Mouse (Mus musculus) liver, postnatal 0 days (tissue): ENCODE results near the gene Usp12. TPM values are rescaled to one million over a fixed set of nuclear protein-coding genes. Genes with fewer than 3 reads are reported as not detected.
"Not testable (repeated sequence)": the region's sequence is repeated elsewhere in the genome, so short reads cannot be mapped to it uniquely, and the experiment has no call there.

Experiments
- ATAC-seq: fragments of 200-750 bp; cut with Nextera tagmentation; 2 replicates; pipeline ENCODE4 v1.8.0; 2017; ENCODE audit warnings: mild to moderate bottlenecking, moderate library complexity
- DNase-seq: peaks from one replicate; pipeline ENCODE4 v3.0.0-alpha.2; 2016
- H3K27ac ChIP-seq: fragments of 300-500 bp; sonication (generic); 2 replicates; pipeline ENCODE4 v1.5.1; 2014; ENCODE audit warnings: antibody characterized with exemption, moderate library complexity, mild to moderate bottlenecking, low read depth
- H3K27me3 ChIP-seq: fragments of 300-500 bp; sonication (generic); 2 replicates; pipeline ENCODE4 v1.6.1; 2014; ENCODE audit warnings: low read length, control low read depth, mixed read lengths; ENCODE audit not compliant: insufficient read depth
- H3K36me3 ChIP-seq: fragments of 300-500 bp; sonication (generic); replicated peaks from 2 replicates; pipeline ENCODE4 v1.6.1; 2014; ENCODE audit warnings: mild to moderate bottlenecking, control low read depth, low read length, moderate library complexity, mixed read lengths; ENCODE audit not compliant: insufficient read depth
- H3K4me1 ChIP-seq: fragments of 300-500 bp; sonication (generic); 2 replicates; pipeline ENCODE4 v1.6.1; 2014; ENCODE audit warnings: antibody characterized with exemption, mild to moderate bottlenecking, control low read depth; ENCODE audit not compliant: insufficient read depth
- H3K4me2 ChIP-seq: fragments of 300-500 bp; sonication (generic); 2 replicates; pipeline ENCODE4 v1.6.1; 2014; ENCODE audit warnings: low read depth, mild to moderate bottlenecking, low read length, moderate library complexity, mixed read lengths
- H3K4me3 ChIP-seq: fragments of 300-500 bp; sonication (generic); 2 replicates; pipeline ENCODE4 v1.5.1; 2014; ENCODE audit warnings: low read depth, low read length
- H3K9ac ChIP-seq: fragments of 300-500 bp; sonication (generic); replicated peaks from 2 replicates; pipeline ENCODE4 v1.6.1; 2014; ENCODE audit warnings: mild to moderate bottlenecking, moderate library complexity
- H3K9me3 ChIP-seq: fragments of 300-500 bp; sonication (generic); 2 replicates; pipeline ENCODE4 v1.6.1; 2016; ENCODE audit warnings: mild to moderate bottlenecking, control low read depth, low read length, mixed read lengths
- CTCF ChIP-seq: sonication (generic); IDR thresholded peaks from 2 replicates; pipeline ENCODE4 v1.5.1; 2016; ENCODE audit warnings: antibody characterized with exemption, low read depth
- EP300 ChIP-seq: IDR thresholded peaks from 2 replicates; pipeline ENCODE4 v1.6.1; 2016; ENCODE audit warnings: antibody characterized with exemption, low read depth, mild to moderate bottlenecking
- WGBS: fragments of 180-500 bp; shearing (Covaris S2); extraction: QIAGEN DNeasy Blood & Tissue Kit; methylation state at CpG from one replicate; pipeline ENCODE4 v1.1.7; 2014; ENCODE audit not compliant: insufficient replicate concordance; 5-methylcytosine and 5-hydroxymethylcytosine counted together
- polyA plus RNA-seq: library from polyadenylated mRNA; unstranded; fragments of >200 nt; fragmentation: Nextera tagmentation; extraction: Ambion mirVana; gene quantifications from 2 replicates; pipeline ENCODE4 v1.2.1, GENCODE M21; 2015

The Usp12 gene
- polyA plus RNA-seq, 1 experiment from 2014 or later, result 6.8 TPM

DNA sequence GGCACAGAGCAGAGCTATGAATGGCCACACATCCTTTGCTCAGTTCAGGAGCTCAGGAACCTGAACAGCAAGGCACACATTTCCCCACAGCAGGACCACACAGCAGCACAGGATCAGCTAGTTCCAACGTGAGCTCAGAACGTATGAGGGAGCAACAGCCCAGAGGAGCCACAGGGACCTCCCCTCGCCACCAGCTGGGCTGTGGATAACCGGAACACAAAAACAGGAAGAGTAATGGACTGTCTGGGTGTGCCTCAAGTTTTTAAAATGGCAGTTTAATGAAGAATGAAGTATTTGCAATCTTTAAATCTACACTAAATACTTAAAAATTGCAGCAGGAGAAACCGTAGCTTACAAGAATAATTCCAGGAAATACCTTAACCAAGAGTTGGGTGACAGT lies 44.9 kb downstream of the Usp12 start:
- no peak overlapping the region for H3K4me3 ChIP-seq
- DNase-seq, result no peak
- H3K4me1 ChIP-seq, result no peaks in the 10 kb centered on the region
- H3K9me3 ChIP-seq, result no peaks in the 10 kb centered on the region
- H3K9ac ChIP-seq, result no peak overlapping the region
- no peaks in the 10 kb centered on the region for H3K27me3 ChIP-seq
- no peak for ATAC-seq
- WGBS, result 71% methylated on average over 5 of the region's 5 CpGs
- TF ChIP-seq CTCF, result no peak
- no peak for TF ChIP-seq EP300
- no peak overlapping the region for H3K4me2 ChIP-seq
- H3K36me3 ChIP-seq, result peaks cover 31% of the 10 kb centered on the region
- H3K27ac ChIP-seq, result no peak overlapping the region

DNA sequence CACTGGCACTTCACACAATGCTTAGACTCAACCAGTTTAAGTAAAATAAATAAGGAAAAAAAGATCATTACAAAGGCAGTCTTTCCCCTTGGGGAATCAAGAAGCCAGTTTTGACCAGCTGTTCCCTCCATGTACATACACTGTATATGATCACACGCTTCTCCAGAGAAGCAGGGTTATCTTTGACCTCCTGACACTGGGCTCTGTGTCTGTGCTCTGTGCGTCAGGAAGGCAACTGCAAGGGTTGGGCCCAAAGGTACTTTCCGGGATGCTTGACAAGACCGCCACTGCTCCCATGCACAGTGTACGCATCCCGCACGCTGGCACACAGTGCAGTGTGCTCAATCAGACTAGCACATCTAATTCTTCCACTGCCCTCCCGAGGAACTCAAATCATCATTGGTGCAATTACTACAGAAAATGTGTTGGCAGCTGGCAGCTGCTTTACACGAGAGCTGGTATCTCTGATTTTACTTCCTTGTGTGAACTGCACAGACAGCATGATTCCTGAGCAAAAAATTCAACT lies 57.8 kb downstream of the Usp12 start:
- ATAC-seq (no peak), DNase-seq (no peak)
- Histone ChIP-seq H3K4me2 (no peak overlapping the region), H3K9me3 (no peaks in the 10 kb centered on the region), H3K9ac (no peak overlapping the region), H3K4me1 (peaks cover 2% of the 10 kb centered on the region; the same call in 1 of the 2 replicates), H3K4me3 (no peak overlapping the region), H3K27me3 (no peaks in the 10 kb centered on the region), H3K36me3 (peaks cover 29% of the 10 kb centered on the region), H3K27ac (no peak overlapping the region)
- 83% methylated on average over 9 of the region's 9 CpGs for WGBS
- TF ChIP-seq CTCF (no peak), EP300 (no peak)

DNA sequence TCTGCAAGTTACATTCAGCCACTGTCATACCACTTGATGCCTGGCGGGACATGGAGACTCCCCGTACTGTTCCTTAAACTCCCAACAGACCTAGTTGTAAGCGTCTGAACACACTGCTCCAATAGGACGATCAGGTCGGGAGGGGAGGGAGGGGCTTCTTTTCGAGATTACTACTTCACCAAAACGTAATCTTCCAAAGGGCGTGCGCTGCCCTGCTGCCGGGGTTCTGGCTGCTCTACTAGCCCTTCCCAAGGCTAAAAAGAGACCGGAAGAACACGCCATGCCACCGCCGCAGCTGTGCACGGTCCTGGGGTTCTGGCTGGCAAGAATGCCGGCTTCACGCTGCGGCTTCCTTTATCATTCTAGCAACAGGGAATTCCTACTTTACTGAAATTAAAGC lies 58.5 kb downstream of the Usp12 start:
- ATAC-seq, result no peak

DNA sequence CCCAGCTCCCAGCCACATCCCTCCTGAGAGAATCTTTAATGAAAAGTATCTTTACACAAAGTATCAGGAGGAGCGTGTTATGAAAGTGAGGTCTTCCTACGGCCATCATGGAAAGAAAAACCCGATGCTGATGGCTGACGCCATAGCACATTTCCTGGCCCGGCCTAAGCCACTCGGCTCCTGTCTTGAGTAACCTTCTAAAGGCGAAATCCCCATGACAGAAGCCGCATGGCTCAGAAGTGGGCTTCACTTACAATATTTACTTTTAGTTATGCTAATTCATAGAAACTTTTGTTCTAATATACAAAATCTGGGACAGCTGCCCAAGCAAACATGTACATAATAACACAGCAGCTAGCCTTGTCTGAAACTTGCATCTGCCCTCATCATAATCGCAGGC lies 59.8 kb downstream of the Usp12 start:
- not testable (repeated sequence) for ATAC-seq, H3K4me3 ChIP-seq, H3K4me1 ChIP-seq, H3K9ac ChIP-seq, H3K27ac ChIP-seq, H3K27me3 ChIP-seq, H3K4me2 ChIP-seq, H3K9me3 ChIP-seq, DNase-seq
- WGBS, result 100% methylated on average over 1 of the region's 9 CpGs
- H3K36me3 ChIP-seq, result peaks cover 24% of the 10 kb centered on the region

More for the DNA sequence above, 58.5 kb downstream of the Usp12 start:
- WGBS, result 88% methylated on average over 18 of the region's 18 CpGs
- H3K27me3 ChIP-seq, result no peaks in the 10 kb centered on the region
- H3K4me1 ChIP-seq, result peaks cover 2% of the 10 kb centered on the region; the same call in 1 of the 2 replicates
- no peak overlapping the region for H3K9ac ChIP-seq
- H3K36me3 ChIP-seq, result peaks cover 28% of the 10 kb centered on the region
- no peak overlapping the region for H3K4me3 ChIP-seq
- DNase-seq, result no peak
- TF ChIP-seq EP300 (no peak), CTCF (no peak)
- H3K4me2 ChIP-seq, result no peak overlapping the region
- H3K9me3 ChIP-seq, result no peaks in the 10 kb centered on the region
- no peak overlapping the region for H3K27ac ChIP-seq

DNA sequence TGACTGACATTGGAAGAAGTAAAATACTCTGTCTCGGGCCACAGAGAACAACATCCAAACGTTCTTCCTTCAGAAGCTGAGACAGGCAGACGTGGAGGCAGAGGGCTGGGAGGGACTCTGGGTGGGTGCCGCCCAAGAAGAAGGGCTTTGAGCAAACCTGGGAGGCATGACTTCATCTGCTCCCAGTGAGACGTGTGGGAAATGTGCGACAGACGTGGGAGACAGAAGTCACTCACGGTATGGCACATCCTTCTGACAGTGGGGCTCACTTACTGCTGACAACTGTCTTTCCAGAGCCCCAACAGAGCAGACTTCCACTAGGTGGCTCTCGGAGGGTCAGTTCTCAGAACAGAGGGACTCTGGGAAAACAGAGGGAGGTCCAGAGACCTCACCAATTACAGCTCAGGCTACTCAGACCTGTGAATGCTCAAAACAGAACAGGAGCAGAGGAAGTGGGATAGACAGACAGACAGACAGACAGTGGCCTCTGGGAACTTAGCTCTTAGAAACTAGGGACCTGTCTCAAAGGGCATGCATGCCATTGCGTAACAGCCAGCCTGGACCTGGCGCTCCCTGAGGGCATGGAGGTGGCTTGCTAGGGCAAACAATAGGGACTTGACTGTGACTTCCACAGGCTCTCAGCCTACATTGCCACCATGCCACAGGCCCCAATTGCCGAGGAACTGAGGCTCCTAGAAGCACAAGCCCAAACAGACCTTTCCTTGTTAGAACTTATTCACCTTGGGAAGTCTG lies 60.7 kb downstream of the Usp12 start:
- peak; percentile 86 for ATAC-seq

DNA sequence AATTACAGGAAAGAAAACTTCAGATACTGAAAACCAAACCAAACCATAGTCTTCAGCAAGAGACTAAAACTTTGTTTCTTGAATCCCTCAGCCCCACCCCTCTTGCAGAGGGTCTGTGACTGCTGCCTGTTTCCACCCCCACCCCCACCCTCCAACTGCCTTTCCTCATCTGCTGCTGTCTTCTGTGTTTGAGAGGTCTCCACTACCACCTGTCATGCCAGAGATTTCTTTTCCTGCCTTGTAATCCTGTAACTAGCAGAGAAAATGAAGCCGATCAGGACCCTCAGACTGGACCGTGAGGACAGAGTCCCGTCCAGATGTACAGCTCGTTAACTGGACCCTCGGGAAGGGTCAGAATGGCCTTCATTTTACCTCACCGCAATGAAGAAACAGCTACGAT lies 61.4 kb downstream of the Usp12 start:
- WGBS, result 85% methylated on average over 7 of the region's 7 CpGs
- DNase-seq (no peak), ATAC-seq (no peak)
- TF ChIP-seq EP300 (no peak), CTCF (no peak)
- Histone ChIP-seq H3K9me3 (no peaks in the 10 kb centered on the region), H3K27me3 (no peaks in the 10 kb centered on the region), H3K4me1 (peaks cover 2% of the 10 kb centered on the region; the same call in 1 of the 2 replicates), H3K36me3 (peaks cover 15% of the 10 kb centered on the region), H3K4me3 (no peak overlapping the region), H3K27ac (no peak overlapping the region), H3K9ac (no peak overlapping the region), H3K4me2 (no peak overlapping the region)

More for the DNA sequence above, 60.7 kb downstream of the Usp12 start:
- Histone ChIP-seq H3K27me3 (no peaks in the 10 kb centered on the region), H3K9me3 (no peaks in the 10 kb centered on the region), H3K27ac (peak overlapping the region; percentile 62), H3K9ac (no peak overlapping the region), H3K4me1 (peaks cover 2% of the 10 kb centered on the region; the same call in 1 of the 2 replicates), H3K36me3 (peaks cover 15% of the 10 kb centered on the region), H3K4me2 (no peak overlapping the region), H3K4me3 (no peak overlapping the region)
- TF ChIP-seq CTCF (0 out of 2 replicates have a peak, but pooled peaks have one; percentile 16), EP300 (no peak)
- 67% methylated on average over 12 of the region's 12 CpGs for WGBS
- peak; percentile 58 for DNase-seq
